Mouse (Mus musculus) cerebellum, adult 2 months (tissue): ENCODE measurements around the gene Rhou.

Experiments
- CTCF ChIP-seq: fragments of 200-500 bp; IDR thresholded peaks from 2 replicates; pipeline ENCODE4 v1.5.1; 2011; ENCODE audit warnings: low read depth, mild to moderate bottlenecking, control low read depth, low read length, moderate library complexity, borderline replicate concordance; ENCODE audit not compliant: insufficient read depth
- POLR2A ChIP-seq: fragments of 200-500 bp; IDR thresholded peaks from 2 replicates; pipeline ENCODE4 v1.6.1; 2011; ENCODE audit warnings: low read length, control low read depth, borderline replicate concordance; ENCODE audit not compliant: insufficient read depth

GRCm38 (mm10) chr8:123705376-123705775, 51.6 kb downstream of the Rhou start:
- TF ChIP-seq CTCF (no peak), POLR2A (no peak)
